Mouse (Mus musculus) hindbrain, embryonic 11.5 days (tissue): ENCODE measurements around the gene Gm26992. TPM values are rescaled to one million over a fixed set of nuclear protein-coding genes. Genes with fewer than 3 reads are reported as not detected.

Source experiments
- ATAC-seq: fragments of 200-750 bp; cut with Nextera tagmentation; 2 replicates; pipeline ENCODE4 v1.8.0; 2017; ENCODE audit warnings: mild to moderate bottlenecking, moderate TSS enrichment, moderate library complexity; ENCODE audit not compliant: low FRiP score
- DNase-seq: peaks from one replicate; pipeline ENCODE4 v3.0.0-alpha.2; 2015; ENCODE audit warnings: low spot score
- H3K27ac ChIP-seq: fragments of 300-500 bp; sonication (generic); 2 replicates; pipeline ENCODE4 v1.5.1; 2014; ENCODE audit warnings: mild to moderate bottlenecking, low read depth, low read length
- H3K27me3 ChIP-seq: fragments of 300-500 bp; sonication (generic); 2 replicates; pipeline ENCODE4 v1.6.1; 2014; ENCODE audit warnings: mild to moderate bottlenecking, low read length, moderate library complexity, mixed read lengths; ENCODE audit not compliant: control insufficient read depth, insufficient read depth
- H3K36me3 ChIP-seq: fragments of 300-500 bp; sonication (generic); 2 replicates; pipeline ENCODE4 v1.6.1; 2014; ENCODE audit warnings: mild to moderate bottlenecking, low read length, moderate library complexity, mixed read lengths; ENCODE audit not compliant: control insufficient read depth, insufficient read depth
- H3K4me1 ChIP-seq: fragments of 300-500 bp; sonication (generic); replicated peaks from 2 replicates; pipeline ENCODE4 v1.6.1; 2014; ENCODE audit warnings: low read length, mixed read lengths; ENCODE audit not compliant: control insufficient read depth, insufficient read depth
- H3K4me2 ChIP-seq: fragments of 300-500 bp; sonication (generic); replicated peaks from 2 replicates; pipeline ENCODE4 v1.6.1; 2014; ENCODE audit warnings: mild to moderate bottlenecking, low read depth, low read length
- H3K4me3 ChIP-seq: fragments of 300-500 bp; sonication (generic); 2 replicates; pipeline ENCODE4 v1.5.1; 2014; ENCODE audit warnings: low read depth, low read length
- H3K9ac ChIP-seq: fragments of 300-500 bp; sonication (generic); 2 replicates; pipeline ENCODE4 v1.6.1; 2014; ENCODE audit warnings: low read depth, low read length
- H3K9me3 ChIP-seq: fragments of 300-500 bp; sonication (generic); 2 replicates; pipeline ENCODE4 v1.6.1; 2016; ENCODE audit warnings: low read length; ENCODE audit not compliant: control insufficient read depth
- WGBS: fragments of 180-500 bp; shearing (Covaris S2); extraction: QIAGEN DNeasy Blood & Tissue Kit; methylation state at CpG from one replicate; pipeline ENCODE4 v1.1.7; 2014; 5-methylcytosine and 5-hydroxymethylcytosine counted together
- polyA plus RNA-seq: library from polyadenylated mRNA; unstranded; fragments of >200 nt; fragmentation: Nextera tagmentation; extraction: Ambion mirVana; gene quantifications from 2 replicates; pipeline ENCODE4 v1.2.1, GENCODE M21; 2014

Gene Gm26992
- polyA plus RNA-seq, 1 experiment from 2014 or later: not detected

GRCm38 (mm10) chrX:103519547-103519946 lies 97.7 kb downstream of the Gm26992 start:
- Histone ChIP-seq H3K27me3 (no peaks in the 10 kb centered on the region), H3K9ac (no peak overlapping the region), H3K27ac (no peak overlapping the region), H3K4me3 (no peak overlapping the region), H3K9me3 (no peaks in the 10 kb centered on the region), H3K4me2 (no peak overlapping the region), H3K36me3 (no peaks in the 10 kb centered on the region), H3K4me1 (no peaks in the 10 kb centered on the region)
- WGBS: 77% methylated on average over 3 of the region's 3 CpGs
- DNase-seq (no peak), ATAC-seq (no peak)

GRCm38 (mm10) chrX:103521221-103521716 lies 99.5 kb downstream of the Gm26992 start:
- H3K4me2 ChIP-seq: no peak overlapping the region
- no peaks in the 10 kb centered on the region for H3K36me3 ChIP-seq
- WGBS: 70% methylated on average over 4 of the region's 4 CpGs
- no peak overlapping the region for H3K4me3 ChIP-seq
- DNase-seq: no peak
- H3K27ac ChIP-seq: no peak overlapping the region
- ATAC-seq: no peak
- no peaks in the 10 kb centered on the region for H3K27me3 ChIP-seq
- no peak overlapping the region for H3K9ac ChIP-seq
- no peaks in the 10 kb centered on the region for H3K4me1 ChIP-seq
- H3K9me3 ChIP-seq: no peaks in the 10 kb centered on the region

- Histone ChIP-seq H3K4me2 (peak overlapping the region; percentile 17; the same call in 1 of the 2 replicates), H3K9ac (no peak overlapping the region), H3K27ac (no peak overlapping the region), H3K27me3 (no peaks in the 10 kb centered on the region), H3K4me1 (0 out of 2 replicates have a peak, but pooled peaks cover 2% of the 10 kb centered on the region), H3K36me3 (no peaks in the 10 kb centered on the region), H3K9me3 (no peaks in the 10 kb centered on the region), H3K4me3 (no peak overlapping the region)
- DNase-seq (peak; percentile 83), ATAC-seq (peak; percentile 62)
- WGBS: 1% methylated on average over 23 of the region's 23 CpGs
Observed at GRCm38 (mm10) chrX:103529185-103529584, 107.4 kb downstream of the Gm26992 start.

Other genes with a start within 250 kb of the Gm26992 start
- gene Nap1l2, start 235.4 kb upstream of the Gm26992 start, polyA plus RNA-seq: 20.3 and 21.5 TPM in 2 replicates
- gene Cdx4, start 100.6 kb upstream of the Gm26992 start, polyA plus RNA-seq: not detected in 2 replicates
- 6.2 and 8.5 TPM in 2 replicates for gene Chic1, start 65.5 kb upstream of the Gm26992 start, polyA plus RNA-seq
- 0.45 and 0.51 TPM in 2 replicates for gene Tsx, start 7.5 kb upstream of the Gm26992 start, polyA plus RNA-seq
- gene Zcchc13, start 208.6 kb downstream of the Gm26992 start, polyA plus RNA-seq: not detected in 2 replicates